Mouse (Mus musculus): ENCODE results near the gene Tead2. TPM values are rescaled to one million over a fixed set of nuclear protein-coding genes. Genes with fewer than 3 reads are reported as not detected.

Tead2 gene
- polyA plus RNA-seq, 1 experiment = 8.0 TPM

DNA sequence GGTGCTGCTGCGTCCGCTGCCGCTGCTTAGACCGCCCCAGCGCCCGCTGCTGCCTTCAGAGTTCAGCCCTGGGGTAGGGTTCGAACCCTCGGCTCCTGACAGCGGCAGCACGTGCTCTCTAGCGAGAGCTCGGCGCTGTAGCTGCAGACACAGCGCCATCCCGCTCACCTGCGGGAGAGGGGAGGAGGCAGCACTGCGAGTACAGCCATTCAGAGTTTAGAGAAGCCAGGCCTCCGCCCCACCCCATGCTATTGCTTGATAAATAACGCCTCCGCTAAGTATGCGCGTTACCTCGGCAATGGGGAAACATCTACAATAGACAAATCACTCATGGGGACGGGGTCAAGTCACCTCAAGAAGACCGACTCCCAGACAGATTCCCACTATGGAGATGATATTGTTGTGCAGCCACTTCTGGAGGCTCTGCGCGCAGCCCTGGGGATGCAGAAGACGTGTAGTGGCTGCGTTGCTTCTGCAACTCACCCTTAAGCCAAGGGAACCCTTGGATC lies 18.8 kb downstream of the Tead2 start:
- H3K4me3 ChIP-seq (ENCODE audit: low read depth, low read length) = peak overlapping the region; percentile 31

DNA sequence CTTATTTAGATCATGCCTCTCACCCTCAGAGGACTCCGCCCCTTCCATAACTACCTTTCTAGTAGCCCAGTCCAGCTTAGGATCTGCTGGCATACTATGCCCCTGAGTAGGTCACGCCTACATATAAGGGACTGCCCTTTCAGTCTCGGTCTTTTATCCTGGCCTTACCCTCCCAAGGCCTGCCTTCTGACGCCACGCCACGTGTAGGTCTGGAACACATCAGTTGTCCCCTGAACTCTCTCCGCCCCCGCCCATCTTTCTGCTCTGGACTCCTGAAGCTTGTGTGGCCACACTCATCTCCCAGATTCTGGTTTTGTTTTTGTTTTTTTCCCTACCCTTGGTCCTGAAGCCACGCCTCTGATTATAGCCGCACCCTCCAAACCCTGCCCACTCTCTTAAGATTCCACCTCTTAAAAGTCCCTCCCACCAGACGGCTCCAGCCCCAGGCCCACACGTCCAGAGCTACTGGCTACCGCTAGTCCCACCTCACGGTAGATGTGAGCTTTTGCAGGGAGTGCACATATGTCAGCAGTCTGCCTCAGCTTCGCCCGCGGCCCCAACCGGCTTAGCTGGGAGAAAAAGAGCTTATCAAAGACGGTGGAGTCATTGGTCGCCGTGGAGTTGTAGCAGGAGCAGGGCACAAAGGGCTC lies 19.5 kb downstream of the Tead2 start:
- WGBS = 9% methylated on average over 21 of the region's 21 CpGs
- Histone ChIP-seq H3K27ac (ENCODE audit: insufficient read depth, low read depth, low read length) (no peak overlapping the region), H3K4me1 (ENCODE audit: control insufficient read depth, insufficient read depth, insufficient read length, low read length) (peaks cover 13% of the 10 kb centered on the region), H3K36me3 (ENCODE audit: control insufficient read depth, insufficient read depth, low read length) (no peaks in the 10 kb centered on the region), H3K27me3 (ENCODE audit: control insufficient read depth, insufficient read depth, low read length) (0 out of 2 replicates have a peak, but pooled peaks cover 5% of the 10 kb centered on the region), H3K4me3 (ENCODE audit: low read depth, low read length) (peak overlapping the region; percentile 39)
- no peak for TF ChIP-seq POLR2A (IDR thresholded peaks at IDR 0.05; ENCODE audit: low read depth, low read length)

More for the DNA sequence above, 18.8 kb downstream of the Tead2 start:
- Histone ChIP-seq H3K36me3 (ENCODE audit: control insufficient read depth, insufficient read depth, low read length) (no peaks in the 10 kb centered on the region), H3K27me3 (ENCODE audit: control insufficient read depth, insufficient read depth, low read length) (0 out of 2 replicates have a peak, but pooled peaks cover 5% of the 10 kb centered on the region), H3K4me1 (ENCODE audit: control insufficient read depth, insufficient read depth, insufficient read length, low read length) (peaks cover 13% of the 10 kb centered on the region), H3K27ac (ENCODE audit: insufficient read depth, low read depth, low read length) (no peak overlapping the region)
- no peak for TF ChIP-seq CTCF (IDR thresholded peaks at IDR 0.05; ENCODE audit: extremely low read depth, insufficient read length, insufficient replicate concordance, low read depth, low read length)
- no peak for TF ChIP-seq POLR2A (IDR thresholded peaks at IDR 0.05; ENCODE audit: low read depth, low read length)
- WGBS = 21% methylated on average over 29 of the region's 29 CpGs

DNA sequence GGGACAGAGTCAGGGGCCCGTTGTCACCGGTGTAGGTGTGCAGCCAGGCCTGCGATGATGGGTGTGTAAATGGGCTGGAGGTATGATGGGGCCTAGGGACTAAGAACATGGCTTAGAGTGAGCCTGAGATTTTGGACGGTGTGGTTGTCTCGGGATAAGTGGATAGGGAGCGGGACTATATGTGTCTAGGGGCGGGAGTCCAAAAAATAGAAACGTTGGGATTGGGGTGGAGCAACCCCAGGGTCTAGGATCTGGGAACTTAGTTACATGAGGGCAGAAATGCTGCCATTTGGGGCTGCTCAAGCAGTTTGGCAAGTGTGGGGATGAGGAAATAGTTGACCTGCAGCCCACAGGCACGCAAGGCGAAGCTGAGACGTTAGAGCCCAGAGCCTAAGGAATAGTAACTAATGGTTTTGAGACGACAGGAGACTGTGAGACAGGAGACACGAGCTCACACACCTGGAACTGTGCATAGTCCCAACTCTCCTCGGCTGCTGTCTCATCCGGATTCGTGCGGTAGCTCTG lies 20.2 kb downstream of the Tead2 start:
- 66% methylated on average over 17 of the region's 17 CpGs for WGBS
- peak overlapping the region; percentile 39; the same call in 1 of the 2 replicates for H3K4me3 ChIP-seq (ENCODE audit: low read depth, low read length)

DNA sequence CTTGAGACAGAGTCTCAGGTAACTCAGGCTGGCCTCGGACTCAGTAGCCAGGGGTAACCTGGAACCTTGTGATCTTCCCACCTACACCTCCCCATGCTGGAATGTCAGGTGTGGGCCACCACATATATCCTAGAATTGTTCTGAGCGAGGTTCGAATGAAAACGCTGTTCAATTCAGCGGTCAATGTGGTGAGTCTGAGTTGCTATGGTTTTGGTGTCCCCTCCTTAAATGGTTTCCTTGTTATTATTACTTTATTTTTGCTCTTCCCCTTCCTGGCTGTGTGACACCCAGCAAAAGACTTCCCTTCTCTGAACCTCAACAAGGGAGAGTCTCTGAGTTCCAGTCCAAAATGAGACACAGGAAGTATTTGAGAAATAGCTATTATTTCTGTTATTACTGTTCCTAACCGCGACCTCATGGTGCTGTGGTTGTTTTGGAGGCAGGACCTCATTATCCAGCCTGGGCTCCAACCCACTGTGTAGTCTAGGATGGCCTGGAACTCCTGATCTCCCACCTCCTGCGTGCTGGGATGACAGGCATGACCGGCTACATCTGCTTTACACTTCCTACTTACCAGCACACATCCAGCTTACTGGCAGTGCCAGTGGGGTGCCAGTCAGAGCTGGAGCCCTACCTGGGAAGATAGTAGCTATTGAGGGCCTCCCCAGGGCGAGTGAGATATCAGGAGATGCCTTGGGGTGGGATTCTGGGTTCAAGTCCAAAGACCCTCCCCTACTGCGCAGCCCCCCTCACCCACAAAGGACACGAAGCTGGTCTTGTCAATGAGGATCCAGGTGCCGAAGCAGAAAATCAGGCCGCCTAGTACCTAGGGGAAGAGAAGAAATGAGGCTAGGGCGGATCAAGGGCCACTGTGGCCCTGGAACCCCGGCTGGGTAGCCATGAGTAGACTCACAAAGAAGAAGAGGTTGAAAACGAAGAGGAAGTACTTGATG lies 22.5 kb downstream of the Tead2 start:
- peak overlapping the region; percentile 66 for H3K27ac ChIP-seq (ENCODE audit: insufficient read depth, low read depth, low read length)
- no peaks in the 10 kb centered on the region for H3K36me3 ChIP-seq (ENCODE audit: control insufficient read depth, insufficient read depth, low read length)
- TF ChIP-seq POLR2A (IDR thresholded peaks at IDR 0.05; ENCODE audit: low read depth, low read length) (no peak), CTCF (IDR thresholded peaks at IDR 0.05; ENCODE audit: extremely low read depth, insufficient read length, insufficient replicate concordance, low read depth, low read length) (no peak)
- H3K27me3 ChIP-seq (ENCODE audit: control insufficient read depth, insufficient read depth, low read length) = 0 out of 2 replicates have a peak, but pooled peaks cover 5% of the 10 kb centered on the region
- peak overlapping the region; percentile 59 for H3K4me3 ChIP-seq (ENCODE audit: low read depth, low read length)
- peaks cover 19% of the 10 kb centered on the region for H3K4me1 ChIP-seq (ENCODE audit: control insufficient read depth, insufficient read depth, insufficient read length, low read length)
- 74% methylated on average over 17 of the region's 17 CpGs for WGBS

More for the DNA sequence above, 20.2 kb downstream of the Tead2 start:
- no peak overlapping the region for H3K27ac ChIP-seq (ENCODE audit: insufficient read depth, low read depth, low read length)
- TF ChIP-seq POLR2A (IDR thresholded peaks at IDR 0.05; ENCODE audit: low read depth, low read length) (no peak), CTCF (IDR thresholded peaks at IDR 0.05; ENCODE audit: extremely low read depth, insufficient read length, insufficient replicate concordance, low read depth, low read length) (no peak)
- 0 out of 2 replicates have a peak, but pooled peaks cover 5% of the 10 kb centered on the region for H3K27me3 ChIP-seq (ENCODE audit: control insufficient read depth, insufficient read depth, low read length)
- no peaks in the 10 kb centered on the region for H3K36me3 ChIP-seq (ENCODE audit: control insufficient read depth, insufficient read depth, low read length)
- peaks cover 16% of the 10 kb centered on the region for H3K4me1 ChIP-seq (ENCODE audit: control insufficient read depth, insufficient read depth, insufficient read length, low read length)

DNA sequence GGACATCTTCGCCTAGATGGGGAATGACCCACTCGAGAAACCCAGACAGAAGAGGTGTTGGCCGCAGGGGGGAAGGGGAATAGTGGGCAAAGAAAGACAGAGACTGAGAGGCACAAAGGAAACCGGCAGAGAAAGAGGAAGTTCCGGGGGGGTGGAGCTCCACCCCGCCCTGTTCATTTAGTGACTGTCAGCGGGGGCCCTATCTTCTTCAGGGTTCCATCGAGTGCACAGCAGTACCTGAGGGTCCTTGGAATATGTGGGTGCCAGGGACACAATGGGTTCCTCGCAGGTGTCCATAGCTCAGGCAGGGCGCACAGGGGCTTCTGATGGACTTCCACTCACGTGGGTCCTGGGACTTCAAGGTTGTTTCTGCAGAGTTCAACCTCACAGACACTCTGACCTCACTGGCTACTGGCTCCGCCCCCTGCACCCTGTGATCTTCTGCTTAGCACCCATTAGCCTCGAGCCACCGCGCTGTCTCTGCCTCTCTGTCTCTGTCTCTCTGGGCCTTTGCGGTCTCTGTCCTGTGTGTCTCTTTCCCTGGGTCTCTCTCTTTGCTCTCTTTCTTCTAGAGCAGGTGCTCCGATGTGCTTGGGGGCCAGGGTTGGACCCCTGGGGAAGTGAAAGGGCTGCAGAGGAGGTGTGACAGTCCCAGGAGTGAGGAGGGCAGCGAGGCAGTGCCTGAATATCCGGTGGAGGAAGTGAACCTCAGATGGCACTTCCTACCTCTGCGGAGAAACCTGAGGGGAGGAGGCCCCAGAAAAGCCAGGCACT lies 23.4 kb downstream of the Tead2 start, which contains the start of gene Cd37:
TSS of gene Cd37 (minus strand) at position 393 of the 774 bp plus-strand sequence.
- H3K27me3 ChIP-seq (ENCODE audit: control insufficient read depth, insufficient read depth, low read length) = 0 out of 2 replicates have a peak, but pooled peaks cover 5% of the 10 kb centered on the region
- TF ChIP-seq CTCF (IDR thresholded peaks at IDR 0.05; ENCODE audit: extremely low read depth, insufficient read length, insufficient replicate concordance, low read depth, low read length) (no peak), POLR2A (IDR thresholded peaks at IDR 0.05; ENCODE audit: low read depth, low read length) (no peak; the same call in 1 of the 2 replicates)
- peak within 1 kb of the TSS; percentile 59 for H3K4me3 ChIP-seq (ENCODE audit: low read depth, low read length)
- H3K36me3 ChIP-seq (ENCODE audit: control insufficient read depth, insufficient read depth, low read length) = no peaks in the 10 kb centered on the region
- 41% methylated on average over 20 of the region's 20 CpGs for WGBS
- peak within 1 kb of the TSS; percentile 66 for H3K27ac ChIP-seq (ENCODE audit: insufficient read depth, low read depth, low read length)
- H3K4me1 ChIP-seq (ENCODE audit: control insufficient read depth, insufficient read depth, insufficient read length, low read length) = peaks cover 15% of the 10 kb centered on the region

DNA sequence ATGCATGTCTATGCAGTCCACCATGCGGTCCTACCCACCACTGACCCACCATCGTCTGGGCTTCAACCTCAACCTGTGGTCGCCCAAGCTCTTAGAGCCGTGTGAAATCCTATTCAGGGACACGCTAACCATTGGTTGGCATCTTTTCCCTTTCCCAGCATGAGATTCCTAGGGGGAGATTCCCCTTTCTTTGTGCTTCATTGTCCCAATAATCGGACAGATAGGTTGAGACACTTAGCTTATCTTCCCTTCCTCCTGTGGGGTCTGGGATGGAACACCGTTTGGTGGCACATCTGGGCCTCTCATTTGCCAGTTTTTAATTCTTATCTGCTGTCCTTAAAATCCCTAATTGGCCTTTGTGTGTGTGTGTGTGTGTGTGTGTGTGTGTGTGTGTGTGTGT lies 24.6 kb downstream of the Tead2 start:
- H3K27ac ChIP-seq (ENCODE audit: insufficient read depth, low read depth, low read length) = no peak overlapping the region
- WGBS = 91% methylated on average over 7 of the region's 7 CpGs
- no peak overlapping the region for H3K4me3 ChIP-seq (ENCODE audit: low read depth, low read length)
- H3K36me3 ChIP-seq (ENCODE audit: control insufficient read depth, insufficient read depth, low read length) = no peaks in the 10 kb centered on the region
- peaks cover 6% of the 10 kb centered on the region for H3K4me1 ChIP-seq (ENCODE audit: control insufficient read depth, insufficient read depth, insufficient read length, low read length)
- no peak for TF ChIP-seq CTCF (IDR thresholded peaks at IDR 0.05; ENCODE audit: extremely low read depth, insufficient read length, insufficient replicate concordance, low read depth, low read length)
- no peak for TF ChIP-seq POLR2A (IDR thresholded peaks at IDR 0.05; ENCODE audit: low read depth, low read length)
- H3K27me3 ChIP-seq (ENCODE audit: control insufficient read depth, insufficient read depth, low read length) = peaks cover 5% of the 10 kb centered on the region; the same call in 1 of the 2 replicates

Data from small intestine, adult 2 months (tissue).